Mouse (Mus musculus) liver, adult (tissue): ENCODE results near the gene Tsen54.

Source experiments
- GATA4 ChIP-seq: IDR thresholded peaks from 2 replicates; pipeline ENCODE4 v1.6.1; 2014; ENCODE audit warnings: mild to moderate bottlenecking, low read length; ENCODE audit not compliant: insufficient replicate concordance

The Tsen54 gene

GRCm38 (mm10) chr11:115858354-115858753 lies 43.8 kb downstream of the Tsen54 start, which contains the start of gene Myo15b:
Gene Myo15b (plus strand): TSS chr11:115858406.
- no peak for TF ChIP-seq GATA4

GRCm38 (mm10) chr11:115859143-115859945 lies 44.8 kb downstream of the Tsen54 start:
- no peak for TF ChIP-seq GATA4

GRCm38 (mm10) chr11:115863895-115864294 lies 49.4 kb downstream of the Tsen54 start:
- no peak for TF ChIP-seq GATA4

GRCm38 (mm10) chr11:115869393-115869792 lies 54.9 kb downstream of the Tsen54 start:
- TF ChIP-seq GATA4 = no peak

GRCm38 (mm10) chr11:115872437-115872836 lies 57.9 kb downstream of the Tsen54 start:
- no peak for TF ChIP-seq GATA4
